In the genomic region with DNA sequence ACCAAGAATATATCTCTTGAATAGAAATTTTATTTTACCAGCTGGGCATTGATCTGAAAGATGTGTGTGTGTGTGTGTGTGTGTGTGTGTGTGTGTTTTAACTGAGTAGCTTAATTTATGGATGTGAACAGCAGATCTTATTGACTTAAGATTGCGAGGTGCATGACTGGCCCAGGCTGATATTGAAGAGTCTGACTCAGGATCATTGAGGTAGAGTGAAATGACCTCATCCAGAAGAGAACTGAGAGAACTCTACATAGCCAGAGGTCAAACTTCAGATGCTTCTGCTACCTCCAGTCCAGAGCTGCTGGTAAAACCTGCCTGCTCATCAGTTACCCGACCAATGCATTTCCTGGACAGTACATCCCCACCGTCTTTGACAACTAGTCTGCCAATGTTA, we compare ENCODE assay signal across 28 mouse cellular contexts.
"Had no signal": no experiment of that assay in that cellular context is flagged by ENCODE, and none has a peak within 500 bp of the region (broad histone marks: within the 10 kb centered on the region; RNA-seq: fewer than 3 reads in every experiment).

No protein-coding gene starts in this region.

- H3K27ac ChIP-seq: embryonic facial prominence, embryonic 10.5 days; embryonic facial prominence, embryonic 12.5 days; embryonic facial prominence, embryonic 13.5 days; embryonic facial prominence, embryonic 15.5 days; forebrain, embryonic 10.5 days; forebrain, embryonic 12.5 days; forebrain, embryonic 13.5 days; forebrain, embryonic 15.5 days; gastrocnemius, adult 2 months; heart, adult 2 months had no signal

- H3K4me1 ChIP-seq: embryonic facial prominence, embryonic 10.5 days; embryonic facial prominence, embryonic 12.5 days; embryonic facial prominence, embryonic 13.5 days; embryonic facial prominence, embryonic 15.5 days; forebrain, embryonic 10.5 days; forebrain, embryonic 12.5 days; forebrain, embryonic 13.5 days; forebrain, embryonic 15.5 days had no signal

- H3K9ac ChIP-seq: embryonic facial prominence, embryonic 12.5 days; embryonic facial prominence, embryonic 13.5 days; embryonic facial prominence, embryonic 15.5 days; forebrain, embryonic 12.5 days; forebrain, embryonic 13.5 days; forebrain, embryonic 15.5 days; forebrain, postnatal 0 days had no signal

- H3K4me2 ChIP-seq: embryonic facial prominence, embryonic 12.5 days; embryonic facial prominence, embryonic 13.5 days; embryonic facial prominence, embryonic 15.5 days; forebrain, embryonic 12.5 days; forebrain, embryonic 13.5 days; forebrain, embryonic 15.5 days had no signal

- H3K27me3 ChIP-seq: embryonic facial prominence, embryonic 12.5 days; embryonic facial prominence, embryonic 13.5 days; embryonic facial prominence, embryonic 15.5 days; forebrain, embryonic 12.5 days; forebrain, embryonic 13.5 days; forebrain, embryonic 15.5 days had no signal

- H3K9me3 ChIP-seq: embryonic facial prominence, embryonic 10.5 days; embryonic facial prominence, embryonic 12.5 days; embryonic facial prominence, embryonic 13.5 days; embryonic facial prominence, embryonic 15.5 days; forebrain, embryonic 10.5 days; forebrain, embryonic 12.5 days; forebrain, embryonic 13.5 days; forebrain, embryonic 15.5 days had no signal

- H3K4me3 ChIP-seq: embryonic facial prominence, embryonic 10.5 days; embryonic facial prominence, embryonic 12.5 days; embryonic facial prominence, embryonic 13.5 days; embryonic facial prominence, embryonic 15.5 days; erythroblast, embryonic 14.5 days; forebrain, embryonic 10.5 days; forebrain, embryonic 12.5 days; forebrain, embryonic 13.5 days; forebrain, embryonic 15.5 days; gastrocnemius, adult 2 months; heart, adult 2 months had no signal

- ATAC-seq: forebrain, embryonic 13.5 days; forebrain, embryonic 14.5 days; forebrain, embryonic 15.5 days; forebrain, embryonic 16.5 days; forebrain, postnatal 0 days had no signal

- DNase-seq: cerebellum, adult 2 months; cerebellum, adult 8-10 months; cerebellum, adult 9-10 months; cerebellum, adult 9-11 months; cerebellum, postnatal 10 days; cerebellum, postnatal 14 days; cerebellum, postnatal 25 days; cerebellum, postnatal 36 days; embryo, embryonic 11 days; forebrain, postnatal 0 days; gastrocnemius, adult 2 months; gastrocnemius, postnatal 10 days; gastrocnemius, postnatal 14 days; gastrocnemius, postnatal 25 days; gastrocnemius, postnatal 36 days; heart, adult 18-20 months; heart, adult 2 months had no signal
